Mouse (Mus musculus): ENCODE data around the gene Abt1. TPM values are rescaled to one million over a fixed set of nuclear protein-coding genes. Genes with fewer than 3 reads are reported as not detected.

Abt1 gene
- total RNA-seq, 2 experiments from 2014 or later: 2.9 to 11.0 TPM

- ATAC-seq (replicated peaks; ENCODE audit: poor library complexity, severe bottlenecking): peak; percentile 20
These were observed 54.3 kb downstream of the Abt1 start for GRCm38 (mm10) chr13:23369421-23369765.

- peak; percentile 98 for ATAC-seq (replicated peaks; ENCODE audit: poor library complexity, severe bottlenecking)
These were observed 54.9 kb downstream of the Abt1 start, which contains the start of gene Zfp322a for GRCm38 (mm10) chr13:23368583-23369420. Gene Zfp322a, minus strand, starts transcription at chr13:23369208.

Other genes starting within 250 kb of the Abt1 start
- not detected in 2 replicates for gene Vmn1r220, start 235.9 kb downstream of the Abt1 start, total RNA-seq (2014; fragmentation: Nextera tagmentation)
- not detected in 2 replicates for gene Vmn1r220, start 235.9 kb downstream of the Abt1 start, total RNA-seq (2017)
- not detected in 2 replicates for gene Vmn1r221, start 209.7 kb downstream of the Abt1 start, total RNA-seq (2014; fragmentation: Nextera tagmentation)
- gene Vmn1r221, start 209.7 kb downstream of the Abt1 start, total RNA-seq (2017): not detected in 2 replicates
- not detected in 2 replicates for gene Vmn1r222, start 187.9 kb downstream of the Abt1 start, total RNA-seq (2014; fragmentation: Nextera tagmentation)
- not detected in 2 replicates for gene Vmn1r222, start 187.9 kb downstream of the Abt1 start, total RNA-seq (2017)
- not detected in 2 replicates for gene Vmn1r223, start 176.7 kb downstream of the Abt1 start, total RNA-seq (2014; fragmentation: Nextera tagmentation)
- not detected in 2 replicates for gene Vmn1r223, start 176.7 kb downstream of the Abt1 start, total RNA-seq (2017)
- gene Zfp322a, start 54.7 kb downstream of the Abt1 start, total RNA-seq (2014; fragmentation: Nextera tagmentation): 21.8 and 34.5 TPM in 2 replicates
- 43.7 and 71.1 TPM in 2 replicates for gene Zfp322a, start 54.7 kb downstream of the Abt1 start, total RNA-seq (2017)
- gene Btn1a1, start 42.0 kb upstream of the Abt1 start, total RNA-seq (2014; fragmentation: Nextera tagmentation): not detected in 2 replicates
- gene Btn1a1, start 42.0 kb upstream of the Abt1 start, total RNA-seq (2017): not detected in 2 replicates
- gene Btn2a2, start 65.0 kb upstream of the Abt1 start, total RNA-seq (2014; fragmentation: Nextera tagmentation): not detected in 2 replicates
- gene Btn2a2, start 65.0 kb upstream of the Abt1 start, total RNA-seq (2017): not detected in 2 replicates
- gene Hist1h4h, start 107.2 kb upstream of the Abt1 start, total RNA-seq (2014; fragmentation: Nextera tagmentation): 19.7 and 101 TPM in 2 replicates
- gene Hist1h4h, start 107.2 kb upstream of the Abt1 start, total RNA-seq (2017): 1,184 and 1,507 TPM in 2 replicates
- 23.5 TPM in 1 of 2 replicates, not detected in the other for gene Hist1h2af, start 110.0 kb upstream of the Abt1 start, total RNA-seq (2014; fragmentation: Nextera tagmentation)
- gene Hist1h2af, start 110.0 kb upstream of the Abt1 start, total RNA-seq (2017): 2,010 and 2,453 TPM in 2 replicates
- 60.4 and 108 TPM in 2 replicates for gene Hist1h3g, start 111.6 kb upstream of the Abt1 start, total RNA-seq (2014; fragmentation: Nextera tagmentation)
- gene Hist1h3g, start 111.6 kb upstream of the Abt1 start, total RNA-seq (2017): 191 and 281 TPM in 2 replicates
- 17.1 and 20.3 TPM in 2 replicates for gene Hist1h2bh, start 119.5 kb upstream of the Abt1 start, total RNA-seq (2014; fragmentation: Nextera tagmentation)
- gene Hist1h2bh, start 119.5 kb upstream of the Abt1 start, total RNA-seq (2017): 126 and 172 TPM in 2 replicates
- 4.9 and 8.2 TPM in 2 replicates for gene Hist1h3f, start 120.2 kb upstream of the Abt1 start, total RNA-seq (2014; fragmentation: Nextera tagmentation)
- gene Hist1h3f, start 120.2 kb upstream of the Abt1 start, total RNA-seq (2017): 77.5 and 127 TPM in 2 replicates
- 37.6 and 86.3 TPM in 2 replicates for gene Hist1h4f, start 127.8 kb upstream of the Abt1 start, total RNA-seq (2014; fragmentation: Nextera tagmentation)
- 2,370 and 2,590 TPM in 2 replicates for gene Hist1h4f, start 127.8 kb upstream of the Abt1 start, total RNA-seq (2017)
- 13.1 and 13.2 TPM in 2 replicates for gene Hist1h1d, start 129.4 kb upstream of the Abt1 start, total RNA-seq (2014; fragmentation: Nextera tagmentation)
- 109 and 113 TPM in 2 replicates for gene Hist1h1d, start 129.4 kb upstream of the Abt1 start, total RNA-seq (2017)
- gene Hist1h3e, start 138.5 kb upstream of the Abt1 start, total RNA-seq (2014; fragmentation: Nextera tagmentation): 27.2 and 37.9 TPM in 2 replicates
- gene Hist1h3e, start 138.5 kb upstream of the Abt1 start, total RNA-seq (2017): 218 and 293 TPM in 2 replicates
- gene Hist1h2ae, start 147.4 kb upstream of the Abt1 start, total RNA-seq (2014; fragmentation: Nextera tagmentation): 5.5 and 7.4 TPM in 2 replicates
- 405 and 464 TPM in 2 replicates for gene Hist1h2ae, start 147.4 kb upstream of the Abt1 start, total RNA-seq (2017)
- 160 and 268 TPM in 2 replicates for gene Hist1h2bg, start 147.5 kb upstream of the Abt1 start, total RNA-seq (2014; fragmentation: Nextera tagmentation)
- gene Hist1h2bg, start 147.5 kb upstream of the Abt1 start, total RNA-seq (2017): 1,365 and 1,429 TPM in 2 replicates
- 148 and 188 TPM in 2 replicates for gene Hist1h2bf, start 150.3 kb upstream of the Abt1 start, total RNA-seq (2014; fragmentation: Nextera tagmentation)
- 453 and 461 TPM in 2 replicates for gene Hist1h2bf, start 150.3 kb upstream of the Abt1 start, total RNA-seq (2017)
- not detected in 2 replicates for gene Hist1h2ad, start 150.5 kb upstream of the Abt1 start, total RNA-seq (2014; fragmentation: Nextera tagmentation)
- 685 and 1,721 TPM in 2 replicates for gene Hist1h2ad, start 150.5 kb upstream of the Abt1 start, total RNA-seq (2017)
- gene Hist1h3d, start 151.9 kb upstream of the Abt1 start, total RNA-seq (2014; fragmentation: Nextera tagmentation): 52.8 and 62.0 TPM in 2 replicates
- gene Hist1h3d, start 151.9 kb upstream of the Abt1 start, total RNA-seq (2017): 83.5 and 136 TPM in 2 replicates
- 116 and 278 TPM in 2 replicates for gene Hist1h4d, start 157.7 kb upstream of the Abt1 start, total RNA-seq (2014; fragmentation: Nextera tagmentation)
- 929 and 1,118 TPM in 2 replicates for gene Hist1h4d, start 157.7 kb upstream of the Abt1 start, total RNA-seq (2017)
- gene Hist1h2be, start 197.3 kb upstream of the Abt1 start, total RNA-seq (2014; fragmentation: Nextera tagmentation): 16.4 and 17.5 TPM in 2 replicates
- gene Hist1h2be, start 197.3 kb upstream of the Abt1 start, total RNA-seq (2017): 82.4 and 146 TPM in 2 replicates
- gene Hist1h1e, start 198.7 kb upstream of the Abt1 start, total RNA-seq (2014; fragmentation: Nextera tagmentation): 111 and 199 TPM in 2 replicates
- 255 and 282 TPM in 2 replicates for gene Hist1h1e, start 198.7 kb upstream of the Abt1 start, total RNA-seq (2017)

Measured in granulocyte monocyte progenitor cell, adult 5-6 weeks (primary cell).